Mouse (Mus musculus) macrophage (primary cell): ENCODE results near the gene Trip4. TPM values are rescaled to one million over a fixed set of nuclear protein-coding genes. Genes with fewer than 3 reads are reported as not detected.

Experiments
- H3K27ac ChIP-seq: fragments of 350-480 bp; formaldehyde crosslinking; 2 replicates; pipeline ENCODE4 v1.9.0; 2021
- H3K36me3 ChIP-seq: fragments of 350-480 bp; formaldehyde crosslinking; 2 replicates; pipeline ENCODE4 v1.9.0; 2021; ENCODE audit errors: inconsistent target
- H3K4me3 ChIP-seq: fragments of 350-480 bp; formaldehyde crosslinking; 2 replicates; pipeline ENCODE4 v1.9.0; 2021; ENCODE audit errors: inconsistent target
- H3K79me2 ChIP-seq: fragments of 350-480 bp; formaldehyde crosslinking; 2 replicates; pipeline ENCODE4 v1.9.0; 2021; ENCODE audit errors: inconsistent target
- WGBS: methylation state at CpG from one replicate; pipeline ENCODE4 v1.1.7; 2026; ENCODE audit warnings: inconsistent platforms; ENCODE audit not compliant: missing documents; 5-methylcytosine and 5-hydroxymethylcytosine counted together
- polyA plus RNA-seq: library from polyadenylated mRNA; stranded (reverse); fragments of 250-400 nt; gene quantifications from 3 replicates; pipeline ENCODE4 v1.2.4, GENCODE M21; 2018; ENCODE audit warnings: inconsistent platforms

Gene Trip4
- polyA plus RNA-seq, 1 experiment from 2014 or later = 21.8 TPM

- H3K27ac ChIP-seq = no peak overlapping the region
- no peaks in the 10 kb centered on the region for H3K36me3 ChIP-seq
- H3K79me2 ChIP-seq = peaks cover 18% of the 10 kb centered on the region; the same call in 1 of the 2 replicates
- 51% methylated on average over 3 of the region's 3 CpGs for WGBS
- H3K4me3 ChIP-seq = no peak overlapping the region
Measured at GRCm38 (mm10) chr9:65828511-65828910, 80.1 kb downstream of the Trip4 start.

GRCm38 (mm10) chr9:65828016-65828403 lies 80.6 kb downstream of the Trip4 start:
- H3K79me2 ChIP-seq = peaks cover 19% of the 10 kb centered on the region; the same call in 1 of the 2 replicates
- peak overlapping the region; percentile 57 for H3K4me3 ChIP-seq
- WGBS = 13% methylated on average over 13 of the region's 13 CpGs
- H3K36me3 ChIP-seq = no peaks in the 10 kb centered on the region
- H3K27ac ChIP-seq = no peak overlapping the region

GRCm38 (mm10) chr9:65827344-65828015 lies 81.1 kb downstream of the Trip4 start, which contains the start of gene Zfp609:
TSS of gene Zfp609 (minus strand) at chr9:65827564.
- H3K4me3 ChIP-seq = peak within 1 kb of the TSS; percentile 57
- 1% methylated on average over 53 of the region's 76 CpGs for WGBS
- H3K36me3 ChIP-seq = no peaks in the 10 kb centered on the region
- peaks cover 24% of the 10 kb centered on the region; the same call in 1 of the 2 replicates for H3K79me2 ChIP-seq
- H3K27ac ChIP-seq = peak within 1 kb of the TSS; percentile 13; the same call in 1 of the 2 replicates

GRCm38 (mm10) chr9:65826588-65827343 lies 81.8 kb downstream of the Trip4 start:
- H3K36me3 ChIP-seq = no peaks in the 10 kb centered on the region
- peaks cover 32% of the 10 kb centered on the region; the same call in 1 of the 2 replicates for H3K79me2 ChIP-seq
- H3K4me3 ChIP-seq = peak overlapping the region; percentile 50
- WGBS = 1% methylated on average over 17 of the region's 31 CpGs
- H3K27ac ChIP-seq = peak overlapping the region; percentile 13; the same call in 1 of the 2 replicates

- H3K79me2 ChIP-seq = peaks cover 37% of the 10 kb centered on the region; the same call in 1 of the 2 replicates
- H3K27ac ChIP-seq = no peak overlapping the region
- peak overlapping the region; percentile 50; the same call in 1 of the 2 replicates for H3K4me3 ChIP-seq
- no peaks in the 10 kb centered on the region for H3K36me3 ChIP-seq
- 25% methylated on average over 4 of the region's 4 CpGs for WGBS
Measured at GRCm38 (mm10) chr9:65826226-65826587, 82.4 kb downstream of the Trip4 start.

DNA sequence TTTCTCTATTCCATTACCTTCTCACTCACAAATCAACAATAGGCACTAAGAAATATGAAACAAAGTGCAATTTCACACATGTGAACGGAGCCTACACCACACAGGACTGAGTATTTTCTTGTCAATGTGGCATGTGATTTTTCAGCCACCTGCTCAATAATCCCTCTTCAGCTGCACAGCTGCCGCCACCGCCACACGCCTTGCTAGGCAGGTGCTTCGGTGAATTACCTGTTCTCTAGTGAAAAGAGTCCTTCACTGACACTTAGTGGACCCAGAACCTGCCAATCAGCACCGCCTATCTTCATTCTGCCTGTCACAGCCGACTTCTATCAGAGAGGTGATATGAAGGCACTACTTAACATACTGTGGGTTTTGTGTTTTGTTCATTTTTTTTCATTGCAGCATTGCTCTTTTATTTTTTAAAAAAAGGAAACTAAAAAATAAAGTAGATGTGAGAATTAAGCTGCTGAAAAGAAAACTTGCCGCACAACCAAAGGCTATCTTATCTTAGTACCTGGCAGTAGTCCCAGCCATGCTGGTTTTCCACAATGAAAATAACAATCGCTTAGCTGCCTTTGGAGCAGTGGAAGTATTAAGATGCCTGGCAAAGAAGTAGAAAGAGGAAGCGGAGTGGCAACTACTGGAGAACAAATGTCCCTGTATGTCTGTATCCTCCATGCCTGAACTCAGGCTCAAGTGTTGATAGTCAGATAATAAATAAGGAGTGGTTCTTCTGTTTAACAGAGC lies 84.7 kb downstream of the Trip4 start:
- 68% methylated on average over 10 of the region's 10 CpGs for WGBS
- Histone ChIP-seq H3K79me2 (peaks cover 54% of the 10 kb centered on the region; the same call in 1 of the 2 replicates), H3K36me3 (no peaks in the 10 kb centered on the region), H3K4me3 (no peak overlapping the region), H3K27ac (no peak overlapping the region)

GRCm38 (mm10) chr9:65822011-65822410 lies 86.6 kb downstream of the Trip4 start:
- Histone ChIP-seq H3K79me2 (peaks cover 67% of the 10 kb centered on the region; the same call in 1 of the 2 replicates), H3K4me3 (no peak overlapping the region), H3K36me3 (no peaks in the 10 kb centered on the region), H3K27ac (no peak overlapping the region)
- 75% methylated on average over 4 of the region's 4 CpGs for WGBS

GRCm38 (mm10) chr9:65820301-65820700 lies 88.3 kb downstream of the Trip4 start:
- Histone ChIP-seq H3K27ac (no peak overlapping the region), H3K4me3 (no peak overlapping the region), H3K36me3 (no peaks in the 10 kb centered on the region), H3K79me2 (peaks cover 66% of the 10 kb centered on the region; the same call in 1 of the 2 replicates)
- 82% methylated on average over 2 of the region's 2 CpGs for WGBS

- Histone ChIP-seq H3K27ac (no peak overlapping the region), H3K79me2 (peaks cover 57% of the 10 kb centered on the region; the same call in 1 of the 2 replicates)
Measured at GRCm38 (mm10) chr9:65818402-65818801, 90.2 kb downstream of the Trip4 start.

DNA sequence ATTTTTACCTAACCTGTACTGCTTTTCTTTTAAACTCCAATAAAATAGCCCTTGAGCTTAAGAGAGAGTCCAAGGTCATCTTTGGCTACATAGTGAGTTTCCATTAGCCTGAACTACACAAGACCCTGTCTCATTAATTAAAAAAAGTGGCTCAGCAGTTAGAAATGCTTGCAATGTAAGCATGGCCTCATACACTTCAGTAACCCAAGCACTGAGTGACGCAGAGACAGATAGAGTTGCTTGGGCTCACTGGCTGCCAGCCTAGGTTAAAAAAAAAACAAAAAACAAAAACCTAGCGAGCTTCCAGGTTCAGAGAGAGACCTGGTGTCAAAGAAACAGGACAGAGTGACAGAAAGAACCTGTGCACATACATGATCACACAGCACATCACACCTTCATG lies 95.8 kb downstream of the Trip4 start:
- H3K4me3 ChIP-seq = no peak overlapping the region
- H3K79me2 ChIP-seq = peaks cover 16% of the 10 kb centered on the region; the same call in 1 of the 2 replicates
- WGBS = 100% methylated on average over 2 of the region's 2 CpGs
- H3K27ac ChIP-seq = no peak overlapping the region
- no peaks in the 10 kb centered on the region for H3K36me3 ChIP-seq

More at GRCm38 (mm10) chr9:65818402-65818801, 90.2 kb downstream of the Trip4 start:
- Histone ChIP-seq H3K4me3 (no peak overlapping the region), H3K36me3 (no peaks in the 10 kb centered on the region)
- WGBS = 100% methylated on average over 2 of the region's 2 CpGs

- Histone ChIP-seq H3K79me2 (peaks cover 8% of the 10 kb centered on the region; the same call in 1 of the 2 replicates), H3K4me3 (no peak overlapping the region), H3K27ac (no peak overlapping the region), H3K36me3 (no peaks in the 10 kb centered on the region)
- 100% methylated on average over 1 of the region's 1 CpGs for WGBS
Measured at GRCm38 (mm10) chr9:65811784-65812183, 96.8 kb downstream of the Trip4 start.

- Histone ChIP-seq H3K27ac (no peak overlapping the region), H3K4me3 (no peak overlapping the region), H3K36me3 (no peaks in the 10 kb centered on the region), H3K79me2 (no peaks in the 10 kb centered on the region; the same call in 1 of the 2 replicates)
- WGBS = 100% methylated on average over 1 of the region's 1 CpGs
Measured at GRCm38 (mm10) chr9:65807818-65808217, 100.8 kb downstream of the Trip4 start.

DNA sequence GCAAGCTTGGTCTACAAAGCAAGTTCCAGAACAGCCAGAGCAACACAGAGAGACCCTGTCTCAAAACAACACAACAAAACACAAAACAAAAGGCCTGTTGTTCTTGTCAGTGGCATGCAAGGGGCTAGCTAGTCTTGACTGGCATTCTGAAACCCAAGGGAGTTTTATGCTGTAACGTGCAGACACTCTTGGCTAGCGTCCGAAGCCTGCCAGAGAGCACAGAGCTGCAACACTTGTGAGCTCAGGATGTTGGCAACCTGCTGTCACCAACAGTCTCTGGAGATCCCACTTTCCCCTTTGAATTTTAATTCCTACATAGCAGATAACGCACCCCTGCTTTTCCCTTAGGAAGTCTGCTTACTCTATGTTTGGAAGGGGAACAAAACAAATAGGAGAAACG lies 101.3 kb downstream of the Trip4 start:
- Histone ChIP-seq H3K79me2 (no peaks in the 10 kb centered on the region; the same call in 1 of the 2 replicates), H3K4me3 (no peak overlapping the region), H3K27ac (no peak overlapping the region), H3K36me3 (no peaks in the 10 kb centered on the region)
- 95% methylated on average over 4 of the region's 5 CpGs for WGBS

- 92% methylated on average over 4 of the region's 4 CpGs for WGBS
Measured at GRCm38 (mm10) chr9:65799770-65800169, 108.8 kb downstream of the Trip4 start.

More at GRCm38 (mm10) chr9:65799770-65800169, 108.8 kb downstream of the Trip4 start:
- Histone ChIP-seq H3K79me2 (no peaks in the 10 kb centered on the region), H3K36me3 (0 out of 2 replicates have a peak, but pooled peaks cover 3% of the 10 kb centered on the region), H3K27ac (no peak overlapping the region), H3K4me3 (no peak overlapping the region)
